Mouse (Mus musculus) hindbrain, embryonic 12.5 days (tissue): ENCODE data around the gene Mdfic. TPM values are rescaled to one million over a fixed set of nuclear protein-coding genes. Genes with fewer than 3 reads are reported as not detected.

ENCODE experiments used
- ATAC-seq: fragments of 200-750 bp; cut with Nextera tagmentation; 2 replicates; pipeline ENCODE4 v1.8.0; 2017; ENCODE audit warnings: moderate TSS enrichment; ENCODE audit not compliant: low FRiP score
- H3K27ac ChIP-seq: fragments of 300-500 bp; sonication (generic); 2 replicates; pipeline ENCODE4 v1.5.1; 2016; ENCODE audit warnings: mild to moderate bottlenecking
- H3K27me3 ChIP-seq: fragments of 300-500 bp; sonication (generic); 2 replicates; pipeline ENCODE4 v1.6.1; 2016; ENCODE audit warnings: mild to moderate bottlenecking
- H3K36me3 ChIP-seq: fragments of 300-500 bp; sonication (generic); 2 replicates; pipeline ENCODE4 v1.6.1; 2016; ENCODE audit warnings: mild to moderate bottlenecking
- H3K4me1 ChIP-seq: fragments of 300-500 bp; sonication (generic); 2 replicates; pipeline ENCODE4 v1.6.1; 2016
- H3K4me2 ChIP-seq: fragments of 300-500 bp; sonication (generic); replicated peaks from 2 replicates; pipeline ENCODE4 v1.6.1; 2016; ENCODE audit warnings: mild to moderate bottlenecking
- H3K4me3 ChIP-seq: fragments of 300-500 bp; sonication (generic); 2 replicates; pipeline ENCODE4 v1.5.1; 2016; ENCODE audit warnings: mild to moderate bottlenecking
- H3K9ac ChIP-seq: fragments of 300-500 bp; sonication (generic); 2 replicates; pipeline ENCODE4 v1.6.1; 2016; ENCODE audit warnings: mild to moderate bottlenecking, moderate library complexity
- H3K9me3 ChIP-seq: fragments of 300-500 bp; sonication (generic); replicated peaks from 2 replicates; pipeline ENCODE4 v1.6.1; 2016; ENCODE audit warnings: mild to moderate bottlenecking
- WGBS: fragments of 180-500 bp; shearing (Covaris S2); methylation state at CpG from one replicate; pipeline ENCODE4 v1.1.7; 2016; 5-methylcytosine and 5-hydroxymethylcytosine counted together
- polyA plus RNA-seq: library from polyadenylated mRNA; unstranded; fragments of >200 nt; fragmentation: Nextera tagmentation; extraction: Ambion mirVana; gene quantifications from 2 replicates; pipeline ENCODE4 v1.2.1, GENCODE M21; 2016

Gene Mdfic
- polyA plus RNA-seq, 1 experiment from 2014 or later = 5.2 TPM

- H3K27ac ChIP-seq = no peak overlapping the region
- no peaks in the 10 kb centered on the region for H3K4me1 ChIP-seq
- H3K9ac ChIP-seq = no peak overlapping the region
- H3K4me2 ChIP-seq = no peak overlapping the region
- H3K4me3 ChIP-seq = no peak overlapping the region
- 90% methylated on average over 6 of the region's 6 CpGs for WGBS
- H3K27me3 ChIP-seq = no peaks in the 10 kb centered on the region
- no peaks in the 10 kb centered on the region for H3K36me3 ChIP-seq
- H3K9me3 ChIP-seq = no peaks in the 10 kb centered on the region
- ATAC-seq = no peak
Observed at GRCm38 (mm10) chr6:15745313-15745712, 24.9 kb downstream of the Mdfic start.

- ATAC-seq = no peak
- H3K27me3 ChIP-seq = no peaks in the 10 kb centered on the region
- 82% methylated on average over 5 of the region's 5 CpGs for WGBS
- H3K36me3 ChIP-seq = no peaks in the 10 kb centered on the region
- H3K4me2 ChIP-seq = no peak overlapping the region
- no peak overlapping the region for H3K4me3 ChIP-seq
- no peaks in the 10 kb centered on the region for H3K4me1 ChIP-seq
- H3K27ac ChIP-seq = no peak overlapping the region
- no peak overlapping the region for H3K9ac ChIP-seq
- no peaks in the 10 kb centered on the region for H3K9me3 ChIP-seq
Observed at GRCm38 (mm10) chr6:15745891-15746290, 25.4 kb downstream of the Mdfic start.

GRCm38 (mm10) chr6:15747396-15748155 is 27.1 kb downstream of the Mdfic start:
- no peak overlapping the region for H3K9ac ChIP-seq
- H3K36me3 ChIP-seq = no peaks in the 10 kb centered on the region
- 93% methylated on average over 5 of the region's 5 CpGs for WGBS

GRCm38 (mm10) chr6:15748236-15748635 is 27.8 kb downstream of the Mdfic start:
- 100% methylated on average over 1 of the region's 1 CpGs for WGBS
- no peak overlapping the region for H3K4me3 ChIP-seq
- no peaks in the 10 kb centered on the region for H3K9me3 ChIP-seq
- H3K27ac ChIP-seq = no peak overlapping the region
- no peak for ATAC-seq
- no peak overlapping the region for H3K9ac ChIP-seq
- H3K4me1 ChIP-seq = no peaks in the 10 kb centered on the region
- no peaks in the 10 kb centered on the region for H3K27me3 ChIP-seq
- no peaks in the 10 kb centered on the region for H3K36me3 ChIP-seq
- H3K4me2 ChIP-seq = no peak overlapping the region

More at GRCm38 (mm10) chr6:15747396-15748155, 27.1 kb downstream of the Mdfic start:
- Histone ChIP-seq H3K9me3 (no peaks in the 10 kb centered on the region), H3K27ac (no peak overlapping the region), H3K4me2 (no peak overlapping the region), H3K27me3 (no peaks in the 10 kb centered on the region), H3K4me1 (no peaks in the 10 kb centered on the region), H3K4me3 (no peak overlapping the region)
- no peak for ATAC-seq

- no peak overlapping the region for H3K27ac ChIP-seq
- no peaks in the 10 kb centered on the region for H3K27me3 ChIP-seq
- WGBS = 100% methylated on average over 2 of the region's 2 CpGs
- no peak overlapping the region for H3K9ac ChIP-seq
- H3K9me3 ChIP-seq = no peaks in the 10 kb centered on the region
- H3K4me2 ChIP-seq = no peak overlapping the region
- ATAC-seq = no peak
- H3K4me3 ChIP-seq = no peak overlapping the region
- no peaks in the 10 kb centered on the region for H3K36me3 ChIP-seq
- no peaks in the 10 kb centered on the region for H3K4me1 ChIP-seq
Observed at GRCm38 (mm10) chr6:15748943-15749342, 28.5 kb downstream of the Mdfic start.

GRCm38 (mm10) chr6:15750101-15750500 is 29.6 kb downstream of the Mdfic start:
- no peaks in the 10 kb centered on the region for H3K4me1 ChIP-seq
- H3K9ac ChIP-seq = no peak overlapping the region
- no peak overlapping the region for H3K27ac ChIP-seq
- H3K9me3 ChIP-seq = no peaks in the 10 kb centered on the region
- no peaks in the 10 kb centered on the region for H3K27me3 ChIP-seq
- no peaks in the 10 kb centered on the region for H3K36me3 ChIP-seq
- WGBS = 86% methylated on average over 5 of the region's 5 CpGs
- H3K4me3 ChIP-seq = no peak overlapping the region
- no peak overlapping the region for H3K4me2 ChIP-seq
- no peak for ATAC-seq

- Histone ChIP-seq H3K36me3 (no peaks in the 10 kb centered on the region), H3K27me3 (no peaks in the 10 kb centered on the region), H3K9me3 (no peaks in the 10 kb centered on the region), H3K4me2 (no peak overlapping the region), H3K9ac (no peak overlapping the region), H3K27ac (no peak overlapping the region), H3K4me3 (no peak overlapping the region), H3K4me1 (no peaks in the 10 kb centered on the region)
- WGBS = 87% methylated on average over 2 of the region's 2 CpGs
- ATAC-seq = no peak
Observed at GRCm38 (mm10) chr6:15751375-15751774, 30.9 kb downstream of the Mdfic start.

GRCm38 (mm10) chr6:15752160-15752559 is 31.7 kb downstream of the Mdfic start:
- Histone ChIP-seq H3K27me3 (no peaks in the 10 kb centered on the region), H3K9me3 (no peaks in the 10 kb centered on the region), H3K4me3 (no peak overlapping the region), H3K4me1 (no peaks in the 10 kb centered on the region), H3K9ac (no peak overlapping the region), H3K27ac (no peak overlapping the region), H3K4me2 (no peak overlapping the region), H3K36me3 (no peaks in the 10 kb centered on the region)
- no peak for ATAC-seq
- 91% methylated on average over 5 of the region's 5 CpGs for WGBS

- Histone ChIP-seq H3K27ac (no peak overlapping the region), H3K4me2 (no peak overlapping the region), H3K4me3 (no peak overlapping the region), H3K36me3 (no peaks in the 10 kb centered on the region), H3K27me3 (no peaks in the 10 kb centered on the region), H3K9me3 (no peaks in the 10 kb centered on the region), H3K9ac (no peak overlapping the region), H3K4me1 (no peaks in the 10 kb centered on the region)
- no peak for ATAC-seq
Observed at GRCm38 (mm10) chr6:15753208-15753607, 32.7 kb downstream of the Mdfic start.

GRCm38 (mm10) chr6:15758394-15758793 is 37.9 kb downstream of the Mdfic start:
- Histone ChIP-seq H3K4me2 (no peak overlapping the region), H3K9me3 (no peaks in the 10 kb centered on the region), H3K27ac (no peak overlapping the region), H3K27me3 (no peaks in the 10 kb centered on the region), H3K4me3 (no peak overlapping the region), H3K4me1 (no peaks in the 10 kb centered on the region), H3K36me3 (no peaks in the 10 kb centered on the region), H3K9ac (no peak overlapping the region)
- ATAC-seq = no peak
- WGBS = 81% methylated on average over 3 of the region's 3 CpGs

GRCm38 (mm10) chr6:15760750-15761149 is 40.3 kb downstream of the Mdfic start:
- no peak overlapping the region for H3K4me3 ChIP-seq
- H3K4me1 ChIP-seq = no peaks in the 10 kb centered on the region
- no peak overlapping the region for H3K27ac ChIP-seq
- WGBS = 66% methylated on average over 6 of the region's 6 CpGs
- no peaks in the 10 kb centered on the region for H3K27me3 ChIP-seq
- ATAC-seq = no peak
- no peaks in the 10 kb centered on the region for H3K36me3 ChIP-seq
- no peak overlapping the region for H3K4me2 ChIP-seq
- H3K9me3 ChIP-seq = no peaks in the 10 kb centered on the region
- no peak overlapping the region for H3K9ac ChIP-seq

- Histone ChIP-seq H3K9me3 (no peaks in the 10 kb centered on the region), H3K4me3 (no peak overlapping the region), H3K4me1 (no peaks in the 10 kb centered on the region), H3K9ac (no peak overlapping the region), H3K27me3 (no peaks in the 10 kb centered on the region), H3K4me2 (no peak overlapping the region), H3K36me3 (no peaks in the 10 kb centered on the region), H3K27ac (no peak overlapping the region)
- no peak for ATAC-seq
- 81% methylated on average over 7 of the region's 7 CpGs for WGBS
Observed at GRCm38 (mm10) chr6:15764039-15764438, 43.6 kb downstream of the Mdfic start.

GRCm38 (mm10) chr6:15767460-15767859 is 47.0 kb downstream of the Mdfic start:
- Histone ChIP-seq H3K4me2 (no peak overlapping the region), H3K27ac (no peak overlapping the region), H3K9me3 (no peaks in the 10 kb centered on the region), H3K36me3 (no peaks in the 10 kb centered on the region), H3K4me3 (no peak overlapping the region), H3K4me1 (no peaks in the 10 kb centered on the region), H3K9ac (no peak overlapping the region), H3K27me3 (no peaks in the 10 kb centered on the region)
- ATAC-seq = no peak
- WGBS = 55% methylated on average over 6 of the region's 6 CpGs
